Mouse (Mus musculus): ENCODE results near the gene Grin2b. TPM values are rescaled to one million over a fixed set of nuclear protein-coding genes. Genes with fewer than 3 reads are reported as not detected.
"Not testable (repeated sequence)": the region's sequence is repeated elsewhere in the genome, so short reads cannot be mapped to it uniquely, and the experiment has no call there.

The Grin2b gene
- total and polyA plus RNA-seq, 2 experiments from 2014 or later: 0.11 TPM; not detected in 1

DNA sequence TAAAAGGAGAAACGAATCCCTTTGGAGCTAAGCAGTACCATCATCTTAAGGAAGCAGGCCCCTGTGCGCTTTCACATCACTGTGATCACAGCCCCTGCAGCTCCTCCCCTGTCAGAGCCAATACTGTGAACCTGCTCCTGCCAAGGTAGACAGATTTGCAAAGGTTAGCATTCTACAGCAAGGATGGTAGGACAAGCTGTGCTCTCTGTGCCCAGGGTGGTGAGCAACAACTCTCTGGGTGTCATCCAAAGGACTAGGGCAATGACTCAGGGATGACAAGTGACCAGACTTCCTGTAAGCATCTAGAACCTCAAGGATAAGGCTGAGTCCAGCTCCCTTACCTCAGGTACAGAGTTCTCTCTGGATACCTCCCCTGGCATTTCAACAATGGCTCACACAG lies 451.6 kb downstream of the Grin2b start:
- Histone ChIP-seq H3K9ac (replicated peaks; ENCODE audit: low read depth, low read length) (no peak overlapping the region), H3K36me3 (replicated peaks; ENCODE audit: control insufficient read depth, insufficient read depth, low read length) (no peaks in the 10 kb centered on the region), H3K27me3 (ENCODE audit: control insufficient read depth, insufficient read depth, low read length) (no peaks in the 10 kb centered on the region), H3K4me2 (ENCODE audit: low read depth, low read length) (no peak overlapping the region), H3K9me3 (replicated peaks; ENCODE audit: control insufficient read depth, low read length) (no peaks in the 10 kb centered on the region), H3K4me3 (ENCODE audit: low read depth, low read length) (no peak overlapping the region), H3K27ac (ENCODE audit: low read depth) (no peak overlapping the region), H3K4me1 (ENCODE audit: control insufficient read depth, insufficient read depth) (no peaks in the 10 kb centered on the region)
- no peak for DNase-seq (ENCODE audit: low spot score)
- WGBS: 82% methylated on average over 2 of the region's 2 CpGs
- no peak for ATAC-seq (ENCODE audit: insufficient read depth, low read depth)
- no peak for TF ChIP-seq EP300 (IDR thresholded peaks at IDR 0.05; ENCODE audit: low read depth)
- no peak for TF ChIP-seq CTCF (IDR thresholded peaks at IDR 0.05; ENCODE audit: low read depth)

DNA sequence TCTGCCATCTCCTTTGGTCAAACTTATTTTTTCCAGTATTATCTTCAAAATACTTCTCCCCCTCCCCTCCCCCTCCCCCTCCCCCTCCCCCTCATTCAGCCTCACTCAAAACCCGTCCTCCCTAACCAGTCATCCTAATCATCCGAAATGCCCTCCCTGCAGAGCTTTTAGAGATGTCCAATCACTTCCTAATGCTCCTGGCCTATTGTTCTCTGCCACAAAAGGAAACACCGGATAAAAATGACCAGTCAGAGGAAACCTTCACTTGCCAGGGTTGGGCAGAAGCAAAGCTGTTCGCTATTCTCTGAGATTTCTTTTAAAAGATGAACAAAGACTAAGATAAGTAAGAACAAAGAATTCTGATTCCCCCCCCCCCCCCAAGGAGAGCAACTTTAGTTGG lies 458.4 kb downstream of the Grin2b start:
- no peak for DNase-seq (ENCODE audit: low spot score)
- Histone ChIP-seq H3K4me1 (ENCODE audit: control insufficient read depth, insufficient read depth) (no peaks in the 10 kb centered on the region), H3K27me3 (ENCODE audit: control insufficient read depth, insufficient read depth, low read length) (no peaks in the 10 kb centered on the region), H3K36me3 (replicated peaks; ENCODE audit: control insufficient read depth, insufficient read depth, low read length) (no peaks in the 10 kb centered on the region), H3K9me3 (replicated peaks; ENCODE audit: control insufficient read depth, low read length) (no peaks in the 10 kb centered on the region), H3K4me3 (ENCODE audit: low read depth, low read length) (no peak overlapping the region), H3K9ac (replicated peaks; ENCODE audit: low read depth, low read length) (no peak overlapping the region), H3K4me2 (ENCODE audit: low read depth, low read length) (no peak overlapping the region), H3K27ac (ENCODE audit: low read depth) (no peak overlapping the region)
- no peak for TF ChIP-seq CTCF (IDR thresholded peaks at IDR 0.05; ENCODE audit: low read depth)
- no peak for TF ChIP-seq EP300 (IDR thresholded peaks at IDR 0.05; ENCODE audit: low read depth)
- 57% methylated on average over 4 of the region's 4 CpGs for WGBS
- no peak for ATAC-seq (ENCODE audit: insufficient read depth, low read depth)

DNA sequence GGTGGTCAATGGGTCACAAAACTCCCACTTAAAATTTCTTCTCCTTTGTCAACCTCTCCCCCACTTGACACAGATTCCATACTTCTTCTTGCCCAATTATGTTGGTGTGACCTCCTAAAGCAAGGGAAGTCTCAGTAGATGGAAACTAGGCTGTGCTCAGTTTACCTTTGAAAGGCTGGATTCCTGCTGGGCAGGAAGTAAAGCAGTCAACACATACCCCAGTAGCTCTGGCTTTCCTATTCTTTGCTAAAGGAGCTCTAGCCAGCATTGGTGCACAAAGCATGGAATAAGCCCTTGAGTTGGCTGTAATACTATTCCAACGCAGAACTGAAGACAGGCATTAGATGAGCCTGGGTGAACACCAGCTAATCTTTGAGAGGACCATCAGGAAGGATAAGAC lies 459.1 kb downstream of the Grin2b start:
- H3K9ac ChIP-seq (replicated peaks; ENCODE audit: low read depth, low read length): no peak overlapping the region
- H3K36me3 ChIP-seq (replicated peaks; ENCODE audit: control insufficient read depth, insufficient read depth, low read length): no peaks in the 10 kb centered on the region
- DNase-seq (ENCODE audit: low spot score): no peak
- H3K4me1 ChIP-seq (ENCODE audit: control insufficient read depth, insufficient read depth): no peaks in the 10 kb centered on the region
- no peak overlapping the region for H3K4me2 ChIP-seq (ENCODE audit: low read depth, low read length)
- H3K9me3 ChIP-seq (replicated peaks; ENCODE audit: control insufficient read depth, low read length): no peaks in the 10 kb centered on the region
- H3K27me3 ChIP-seq (ENCODE audit: control insufficient read depth, insufficient read depth, low read length): no peaks in the 10 kb centered on the region
- no peak for ATAC-seq (ENCODE audit: insufficient read depth, low read depth)
- WGBS: 71% methylated on average over 1 of the region's 1 CpGs
- H3K4me3 ChIP-seq (ENCODE audit: low read depth, low read length): no peak overlapping the region
- TF ChIP-seq EP300 (IDR thresholded peaks at IDR 0.05; ENCODE audit: low read depth) (no peak), CTCF (IDR thresholded peaks at IDR 0.05; ENCODE audit: low read depth) (no peak)
- no peak overlapping the region for H3K27ac ChIP-seq (ENCODE audit: low read depth)

DNA sequence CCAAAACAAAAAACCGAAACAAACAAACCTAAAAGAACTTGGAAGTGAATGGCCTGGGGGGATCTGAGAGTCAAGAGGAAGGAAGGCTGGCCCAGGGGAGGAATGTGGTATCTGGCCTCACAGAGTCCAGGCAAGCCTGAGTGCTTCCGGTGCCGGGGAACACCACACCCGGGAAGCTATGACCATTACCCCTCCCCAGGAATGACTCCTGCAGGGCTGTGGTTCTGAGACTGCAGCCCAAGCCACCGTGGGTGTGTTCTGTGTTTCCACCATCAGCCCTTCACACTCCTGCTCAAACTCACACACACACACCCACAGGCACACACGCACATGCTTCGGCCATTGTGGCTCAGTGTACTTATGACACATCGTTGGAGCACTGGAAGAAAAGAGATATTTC lies 459.6 kb downstream of the Grin2b start:
- TF ChIP-seq EP300 (IDR thresholded peaks at IDR 0.05; ENCODE audit: low read depth) (no peak), CTCF (IDR thresholded peaks at IDR 0.05; ENCODE audit: low read depth) (no peak)
- Histone ChIP-seq H3K27me3 (ENCODE audit: control insufficient read depth, insufficient read depth, low read length) (no peaks in the 10 kb centered on the region), H3K27ac (ENCODE audit: low read depth) (no peak overlapping the region), H3K4me3 (ENCODE audit: low read depth, low read length) (no peak overlapping the region), H3K36me3 (replicated peaks; ENCODE audit: control insufficient read depth, insufficient read depth, low read length) (no peaks in the 10 kb centered on the region), H3K9me3 (replicated peaks; ENCODE audit: control insufficient read depth, low read length) (no peaks in the 10 kb centered on the region), H3K9ac (replicated peaks; ENCODE audit: low read depth, low read length) (no peak overlapping the region), H3K4me2 (ENCODE audit: low read depth, low read length) (no peak overlapping the region), H3K4me1 (ENCODE audit: control insufficient read depth, insufficient read depth) (no peaks in the 10 kb centered on the region)
- no peak for DNase-seq (ENCODE audit: low spot score)
- WGBS: 60% methylated on average over 8 of the region's 8 CpGs
- ATAC-seq (ENCODE audit: insufficient read depth, low read depth): no peak

DNA sequence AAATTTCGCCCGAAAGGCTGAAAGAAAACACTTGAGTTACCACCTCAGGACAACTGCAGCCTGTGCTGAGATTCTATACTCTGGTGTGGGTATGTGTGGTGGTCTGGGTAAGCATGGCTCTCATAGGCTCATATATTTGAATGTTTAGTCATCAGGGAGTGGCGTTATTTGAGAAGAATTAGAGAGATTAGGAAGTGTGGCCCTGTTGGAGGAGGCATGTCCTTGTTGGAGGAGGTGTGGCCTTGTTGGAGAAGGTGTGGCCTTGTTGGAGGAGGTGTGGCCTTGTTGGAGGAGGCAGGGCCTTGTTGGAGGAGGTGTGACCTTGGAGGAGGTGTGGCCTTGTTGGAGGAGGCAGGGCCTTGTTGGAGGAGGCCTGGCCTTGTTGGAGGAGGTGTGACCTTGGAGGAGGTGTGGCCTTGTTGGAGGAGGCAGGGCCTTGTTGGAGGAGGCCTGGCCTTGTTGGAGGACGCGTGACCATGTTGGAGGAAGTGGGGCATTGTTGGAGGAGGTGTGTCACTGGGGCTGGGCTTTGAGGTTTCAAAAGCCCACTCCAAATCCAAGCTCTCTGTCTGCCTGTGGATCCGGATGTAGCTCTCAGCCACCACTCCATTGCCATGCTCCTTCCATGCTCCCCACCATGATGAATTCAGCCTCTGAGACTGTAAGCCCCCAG lies 466.3 kb downstream of the Grin2b start:
- H3K4me1 ChIP-seq (ENCODE audit: control insufficient read depth, insufficient read depth); H3K4me3 ChIP-seq (ENCODE audit: low read depth, low read length); ATAC-seq (ENCODE audit: insufficient read depth, low read depth); H3K9ac ChIP-seq (replicated peaks; ENCODE audit: low read depth, low read length); H3K27ac ChIP-seq (ENCODE audit: low read depth); H3K36me3 ChIP-seq (replicated peaks; ENCODE audit: control insufficient read depth, insufficient read depth, low read length); DNase-seq (ENCODE audit: low spot score); H3K9me3 ChIP-seq (replicated peaks; ENCODE audit: control insufficient read depth, low read length); H3K4me2 ChIP-seq (ENCODE audit: low read depth, low read length); H3K27me3 ChIP-seq (ENCODE audit: control insufficient read depth, insufficient read depth, low read length): not testable (repeated sequence)
- 83% methylated on average over 6 of the region's 6 CpGs for WGBS

DNA sequence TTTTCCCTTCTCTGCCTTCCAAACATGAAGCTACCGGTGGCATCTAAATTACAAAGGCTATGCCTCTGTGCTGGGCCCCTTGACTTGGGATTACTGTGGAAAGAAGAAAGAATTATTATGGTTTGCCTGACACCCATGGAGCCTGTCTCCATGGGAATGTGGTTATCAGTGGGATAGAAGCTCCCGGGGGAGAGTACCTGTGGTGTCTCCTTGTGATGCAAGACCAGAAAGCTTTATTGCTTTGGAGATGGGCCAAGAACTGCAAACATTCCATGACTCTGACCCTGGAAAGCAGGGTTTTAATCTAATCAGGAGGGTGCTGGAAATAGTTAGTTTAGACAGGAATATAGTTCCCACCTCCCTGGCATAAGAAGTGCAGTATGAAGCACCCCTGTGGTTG lies 469.7 kb downstream of the Grin2b start:
- no peak overlapping the region for H3K27ac ChIP-seq (ENCODE audit: low read depth)
- H3K4me1 ChIP-seq (ENCODE audit: control insufficient read depth, insufficient read depth): no peaks in the 10 kb centered on the region
- H3K9ac ChIP-seq (replicated peaks; ENCODE audit: low read depth, low read length): no peak overlapping the region
- ATAC-seq (ENCODE audit: insufficient read depth, low read depth) (peak; percentile 33; the same call in 1 of the 2 replicates), DNase-seq (ENCODE audit: low spot score) (no peak)
- H3K27me3 ChIP-seq (ENCODE audit: control insufficient read depth, insufficient read depth, low read length): no peaks in the 10 kb centered on the region
- no peak overlapping the region for H3K4me3 ChIP-seq (ENCODE audit: low read depth, low read length)
- no peaks in the 10 kb centered on the region for H3K9me3 ChIP-seq (replicated peaks; ENCODE audit: control insufficient read depth, low read length)
- no peak for TF ChIP-seq EP300 (IDR thresholded peaks at IDR 0.05; ENCODE audit: low read depth)
- H3K4me2 ChIP-seq (ENCODE audit: low read depth, low read length): no peak overlapping the region
- 35% methylated on average over 2 of the region's 2 CpGs for WGBS
- H3K36me3 ChIP-seq (replicated peaks; ENCODE audit: control insufficient read depth, insufficient read depth, low read length): no peaks in the 10 kb centered on the region
